Mouse (Mus musculus) pancreas, adult 10 weeks (tissue): ENCODE results near the gene Grik1. TPM values are rescaled to one million over a fixed set of nuclear protein-coding genes. Genes with fewer than 3 reads are reported as not detected.

Experiments
- polyA plus RNA-seq: library from polyadenylated mRNA; stranded (reverse); fragments of 350-450 nt; fragmentation: Illumina TruSeq; extraction: RNeasy Lipid Tissue Mini Kit (QIAGEN cat#74804); gene quantifications from one replicate; pipeline ENCODE4 v1.2.3, GENCODE M21; 2015; ENCODE audit warnings: low read depth, low replicate concordance; ENCODE audit not compliant: insufficient read depth

The Grik1 gene
- not detected for polyA plus RNA-seq

DNA sequence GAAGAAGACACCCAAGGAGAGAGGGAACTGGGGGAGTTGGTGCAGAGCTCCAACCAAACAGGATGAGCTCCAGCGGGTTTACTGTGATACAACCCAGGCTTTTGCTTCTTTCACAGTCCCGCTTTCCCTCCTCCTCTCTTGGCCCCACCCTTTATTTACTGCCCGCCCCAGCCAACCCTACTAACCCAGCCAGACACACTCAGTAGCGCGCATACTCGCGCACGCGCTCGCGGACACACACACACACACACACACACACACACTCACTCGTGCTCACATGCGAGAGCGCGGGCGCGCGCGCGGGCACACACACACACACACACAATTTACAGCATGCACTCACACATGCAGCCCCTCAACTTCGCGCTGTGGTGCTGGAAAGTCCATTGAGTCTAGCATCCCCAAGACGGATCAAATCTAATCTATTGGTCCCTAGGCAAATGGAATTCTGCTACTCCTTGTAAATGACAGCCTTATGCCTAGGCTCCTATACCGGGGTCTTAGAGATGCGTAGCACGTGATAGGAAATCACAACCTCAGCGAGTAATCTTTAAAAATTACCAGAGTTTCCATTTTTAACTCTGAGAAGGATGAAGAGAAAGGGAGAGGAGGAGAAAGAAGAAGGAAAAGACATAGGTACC is at the start of gene Grik1:
Gene Grik1, minus strand, starts transcription at position 134 of the 641 bp plus-strand sequence.

Other genes starting within 250 kb of the Grik1 start
- not detected for gene Cldn17, start 216.7 kb upstream of the Grik1 start, polyA plus RNA-seq